Mouse (Mus musculus) adrenal gland, postnatal 4 days (tissue): Measurements from ENCODE around the gene Foxm1. TPM values are rescaled to one million over a fixed set of nuclear protein-coding genes. Genes with fewer than 3 reads are reported as not detected.
A peak's percentile ranks its signal among the peaks of the same experiment; 100 is the strongest.

Experiments
- DNase-seq, 2 experiments: peaks; one replicate each; pipeline ENCODE4 v3.0.0; 2021 to 2022; ENCODE audit warnings: low spot score in 2 of 2, mixed read lengths in 2 of 2
- total RNA-seq, 2 experiments: library from RNA; stranded (reverse); gene quantifications; 2 replicates each; pipeline ENCODE4 v1.2.3; 2021

Foxm1 gene
- total RNA-seq, 2 experiments from 2014 or later, result 28.7 to 32.9 TPM

DNA sequence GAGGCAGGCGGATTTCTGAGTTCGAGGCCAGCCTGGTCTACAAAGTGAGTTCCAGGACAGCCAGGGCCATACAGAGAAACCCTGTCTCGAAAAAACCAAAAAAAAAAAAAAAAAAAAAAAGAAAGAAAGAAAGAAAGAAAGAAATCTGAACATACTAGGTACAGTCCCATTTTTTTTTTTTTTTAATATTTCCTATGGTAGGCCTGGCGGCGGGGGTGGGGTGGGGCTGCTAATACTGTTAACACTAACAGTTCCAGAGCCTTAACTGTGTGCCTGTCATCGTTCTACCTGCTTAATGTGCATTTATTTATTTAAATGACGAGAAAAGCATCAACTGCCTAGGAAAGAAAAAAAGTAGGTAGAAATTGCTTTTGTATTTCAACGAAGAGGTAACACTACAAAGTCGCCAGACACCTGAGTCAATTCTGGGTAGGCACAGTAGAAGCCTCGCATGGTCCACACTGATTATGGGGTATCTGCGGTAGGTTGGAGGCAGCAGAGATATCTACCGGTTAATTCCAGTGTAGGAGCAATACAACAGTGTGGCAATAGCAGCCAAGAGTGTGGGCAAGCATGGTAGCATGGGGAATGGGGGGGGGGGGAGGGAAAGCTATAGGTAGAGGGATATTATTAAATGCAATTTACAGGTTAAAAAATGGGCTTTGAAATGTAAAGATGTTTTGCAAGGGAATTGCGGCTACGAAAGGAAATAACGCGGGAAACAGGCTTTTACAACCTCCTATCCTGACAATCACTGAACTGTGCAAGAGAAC is 60.9 kb downstream of the Foxm1 start:
- no peak for DNase-seq

GRCm38 (mm10) chr6:128424269-128425019 is 61.7 kb downstream of the Foxm1 start, which contains the start of gene Itfg2:
Gene Itfg2, minus strand, starts transcription at chr6:128424931.
- peak; percentile 76 to 91 for DNase-seq

- DNase-seq, result no peak
Observed at GRCm38 (mm10) chr6:128425046-128425445, 62.3 kb downstream of the Foxm1 start.

Other genes starting within 250 kb of the Foxm1 start
- gene Tspan9, start 219.4 kb upstream of the Foxm1 start, total RNA-seq, result 10 to 100 TPM; 80.4 to 83.3 TPM
- gene Tead4, start 62.1 kb upstream of the Foxm1 start, total RNA-seq, result 1 to 10 TPM; 3.3 to 4.1 TPM
- gene Tulp3, start 7.1 kb upstream of the Foxm1 start, total RNA-seq, result 10 to 100 TPM; 39.8 to 41.9 TPM
- 10 to 100 TPM; 35.0 to 36.9 TPM for gene Rhno1, start 56 bp upstream of the Foxm1 start, total RNA-seq
- gene Tex52, start 12.5 kb downstream of the Foxm1 start, total RNA-seq, result not detected
- not detected for gene Gm44596, start 12.5 kb downstream of the Foxm1 start, total RNA-seq
- gene Nrip2, start 36.3 kb downstream of the Foxm1 start, total RNA-seq, result 1 to 10 TPM; 4.1 to 6.2 TPM
- 10 to 100 TPM; 30.8 to 43.9 TPM for gene Itfg2, start 62.0 kb downstream of the Foxm1 start, total RNA-seq
- 100 to 1,000 TPM; 190 to 194 TPM for gene Fkbp4, start 75.7 kb downstream of the Foxm1 start, total RNA-seq
- 100 to 1,000 TPM in 1 of 2 experiments, 10 to 100 TPM in 1; 15.0 to 306 TPM for gene Pzp, start 163.8 kb downstream of the Foxm1 start, total RNA-seq
- gene A2ml1, start 218.6 kb downstream of the Foxm1 start, total RNA-seq, result 1 to 10 TPM in 1 of 2 experiments, not detected in 1; 1.1 TPM